Mouse (Mus musculus) CH12.LX (cell line): Measurements from ENCODE around the gene Rhoq. TPM values are rescaled to one million over a fixed set of nuclear protein-coding genes. Genes with fewer than 3 reads are reported as not detected.

Experiments
- DNase-seq: peaks from one replicate; pipeline ENCODE4 v3.0.0-alpha.2; 2013; ENCODE audit errors: extremely low read depth
- H3K27ac ChIP-seq: 2 replicates; pipeline ENCODE4 v1.5.1; 2012; ENCODE audit warnings: low read depth, mild to moderate bottlenecking, control low read depth, moderate library complexity; ENCODE audit not compliant: insufficient read depth
- H3K27me3 ChIP-seq: replicated peaks from 2 replicates; pipeline ENCODE3; 2012; ENCODE audit warnings: inconsistent platforms
- H3K36me3 ChIP-seq, 2 experiments: replicated peaks in 1 of 2; 2 replicates each; pipeline versions ENCODE3 to v1.6.1; 2012; ENCODE audit warnings: inconsistent platforms in 1 of 2, low read length in 1 of 2, mild to moderate bottlenecking in 1 of 2, mixed read lengths in 1 of 2, moderate library complexity in 1 of 2; ENCODE audit not compliant: control insufficient read depth in 1 of 2, insufficient read depth in 1 of 2
- H3K4me1 ChIP-seq, 2 experiments: 2 replicates each; pipeline ENCODE4 v1.6.1; 2012; ENCODE audit warnings: inconsistent platforms in 1 of 2, moderate library complexity in 1 of 2; ENCODE audit not compliant: insufficient read depth in 2 of 2, control insufficient read depth in 1 of 2
- H3K4me2 ChIP-seq: 2 replicates; pipeline ENCODE4 v1.6.1; 2012; ENCODE audit warnings: low read depth, mild to moderate bottlenecking, control low read depth; ENCODE audit not compliant: poor library complexity, insufficient read depth, severe bottlenecking
- H3K4me3 ChIP-seq, 3 experiments: fragments of 150-350 bp in 1 of 3; sonication (generic) in 1 of 3; replicated peaks in 1 of 3; 2 replicates each; pipeline versions ENCODE3 to v1.5.1; 2011 to 2012; ENCODE audit warnings: low read depth in 2 of 3, low read length in 2 of 3, mild to moderate bottlenecking in 2 of 3, moderate library complexity in 2 of 3, control low read depth in 1 of 3, improper control_type of control experiment in 1 of 3, inconsistent platforms in 1 of 3, mixed read lengths in 1 of 3; ENCODE audit not compliant: poor library complexity in 1 of 3
- H3K79me2 ChIP-seq: replicated peaks from 2 replicates; pipeline ENCODE4 v1.6.1; 2012; ENCODE audit warnings: mild to moderate bottlenecking, moderate library complexity; ENCODE audit not compliant: control insufficient read depth, poor library complexity, insufficient read depth, severe bottlenecking; ENCODE audit errors: extremely low read depth
- H3K9ac ChIP-seq: 2 replicates; pipeline ENCODE4 v1.6.1; 2012; ENCODE audit warnings: low read depth, mild to moderate bottlenecking, control low read depth, moderate library complexity; ENCODE audit not compliant: insufficient read depth
- H3K9me3 ChIP-seq: replicated peaks from 2 replicates; pipeline ENCODE3; 2012; ENCODE audit warnings: low read length, inconsistent platforms, mixed read lengths
- BHLHE40 ChIP-seq: IDR thresholded peaks from 2 replicates; pipeline ENCODE4 v1.6.1; 2011; ENCODE audit warnings: mild to moderate bottlenecking, low read depth, low read length, improper control_type of control experiment
- CHD1 ChIP-seq: IDR thresholded peaks from 2 replicates; pipeline ENCODE4 v1.6.1; 2012; ENCODE audit warnings: low read depth, low read length, improper control_type of control experiment, inconsistent platforms
- CHD2 ChIP-seq: IDR thresholded peaks from 2 replicates; pipeline ENCODE4 v1.6.1; 2011; ENCODE audit warnings: low read length, improper control_type of control experiment
- CTCF ChIP-seq, 2 experiments: IDR thresholded peaks in 1 of 2; conservative IDR thresholded peaks in 1 of 2; 2 replicates each; pipeline ENCODE4 v1.5.1; 2011 to 2012; ENCODE audit warnings: low read depth in 2 of 2, low read length in 2 of 2, improper control_type of control experiment in 1 of 2, inconsistent platforms in 1 of 2, mild to moderate bottlenecking in 1 of 2, moderate library complexity in 1 of 2
- E2F4 ChIP-seq: IDR thresholded peaks from 2 replicates; pipeline ENCODE4 v1.6.1; 2011; ENCODE audit warnings: low read depth, low read length, improper control_type of control experiment; ENCODE audit not compliant: insufficient replicate concordance
- ELF1 ChIP-seq: IDR thresholded peaks from 2 replicates; pipeline ENCODE4 v1.6.1; 2014; ENCODE audit warnings: low read depth, mild to moderate bottlenecking, inconsistent platforms, low read length, improper control_type of control experiment
- EP300 ChIP-seq: IDR thresholded peaks from 2 replicates; pipeline ENCODE4 v1.6.1; 2011; ENCODE audit warnings: low read length, improper control_type of control experiment
- ETS1 ChIP-seq: conservative IDR thresholded peaks from 2 replicates; pipeline ENCODE4 v1.6.1; 2012; ENCODE audit warnings: low read depth, mild to moderate bottlenecking, inconsistent platforms, low read length, improper control_type of control experiment, moderate library complexity
- GABPA ChIP-seq: IDR thresholded peaks from 2 replicates; pipeline ENCODE4 v1.6.1; 2012; ENCODE audit warnings: low read depth, low read length, improper control_type of control experiment, inconsistent platforms; ENCODE audit not compliant: insufficient replicate concordance
- HCFC1 ChIP-seq: IDR thresholded peaks from 2 replicates; pipeline ENCODE4 v1.6.1; 2012; ENCODE audit warnings: low read depth, mild to moderate bottlenecking, inconsistent platforms, low read length, improper control_type of control experiment
- IRF4 ChIP-seq: IDR thresholded peaks from 2 replicates; pipeline ENCODE4 v1.6.1; 2014; ENCODE audit warnings: low read depth, mild to moderate bottlenecking, inconsistent platforms, low read length, improper control_type of control experiment
- JUN ChIP-seq: IDR thresholded peaks from 2 replicates; pipeline ENCODE4 v1.6.1; 2011; ENCODE audit warnings: low read depth, mild to moderate bottlenecking, low read length, improper control_type of control experiment, moderate library complexity; ENCODE audit not compliant: insufficient read depth
- JUND ChIP-seq: conservative IDR thresholded peaks from 2 replicates; pipeline ENCODE4 v1.6.1; 2011; ENCODE audit warnings: low read depth, low read length, improper control_type of control experiment
- KAT2A ChIP-seq: IDR thresholded peaks from 2 replicates; pipeline ENCODE4 v1.6.1; 2012; ENCODE audit warnings: low read length, improper control_type of control experiment, inconsistent platforms; ENCODE audit not compliant: insufficient replicate concordance
- MAFK ChIP-seq: IDR thresholded peaks from 2 replicates; pipeline ENCODE4 v1.6.1; 2011; ENCODE audit warnings: low read length, improper control_type of control experiment; ENCODE audit not compliant: insufficient replicate concordance
- MAX ChIP-seq: IDR thresholded peaks from 2 replicates; pipeline ENCODE4 v1.6.1; 2011; ENCODE audit warnings: low read length, improper control_type of control experiment
- MAZ ChIP-seq: IDR thresholded peaks from 2 replicates; pipeline ENCODE4 v1.6.1; 2012; ENCODE audit warnings: low read depth, mild to moderate bottlenecking, inconsistent platforms, low read length, improper control_type of control experiment, moderate library complexity
- MEF2A ChIP-seq: IDR thresholded peaks from 2 replicates; pipeline ENCODE4 v1.6.1; 2014; ENCODE audit warnings: low read depth, mild to moderate bottlenecking, inconsistent platforms, low read length, improper control_type of control experiment, borderline replicate concordance
- MXI1 ChIP-seq: IDR thresholded peaks from 2 replicates; pipeline ENCODE4 v1.6.1; 2011; ENCODE audit warnings: mild to moderate bottlenecking, low read depth, low read length, improper control_type of control experiment
- MYC ChIP-seq: IDR thresholded peaks from 2 replicates; pipeline ENCODE4 v1.6.1; 2011; ENCODE audit warnings: low read depth, mild to moderate bottlenecking, improper control_type of control experiment, low read length
- NELFE ChIP-seq: IDR thresholded peaks from 2 replicates; pipeline ENCODE4 v1.6.1; 2011; ENCODE audit warnings: low read depth, low read length, improper control_type of control experiment
- NRF1 ChIP-seq: IDR thresholded peaks from 2 replicates; pipeline ENCODE4 v1.6.1; 2014; ENCODE audit warnings: low read depth, mild to moderate bottlenecking, inconsistent platforms, low read length, improper control_type of control experiment, moderate library complexity
- PAX5 ChIP-seq: IDR thresholded peaks from 2 replicates; pipeline ENCODE4 v1.6.1; 2012; ENCODE audit warnings: low read length, inconsistent platforms, mixed read lengths
- POLR2A ChIP-seq: IDR thresholded peaks from 2 replicates; pipeline ENCODE4 v1.6.1; 2011; ENCODE audit warnings: low read depth, mild to moderate bottlenecking, improper control_type of control experiment, low read length
- POLR2AphosphoS2 ChIP-seq: IDR thresholded peaks from 2 replicates; pipeline ENCODE4 v1.6.1; 2011; ENCODE audit warnings: low read depth, low read length, improper control_type of control experiment
- RAD21 ChIP-seq: IDR thresholded peaks from 2 replicates; pipeline ENCODE4 v1.6.1; 2011; ENCODE audit warnings: low read depth, mild to moderate bottlenecking, low read length, improper control_type of control experiment, moderate library complexity
- RCOR1 ChIP-seq: conservative IDR thresholded peaks from 2 replicates; pipeline ENCODE4 v1.6.1; 2012; ENCODE audit warnings: low read depth, mild to moderate bottlenecking, inconsistent platforms, low read length, improper control_type of control experiment
- SIN3A ChIP-seq: IDR thresholded peaks from 2 replicates; pipeline ENCODE4 v1.6.1; 2012; ENCODE audit warnings: low read length, improper control_type of control experiment, inconsistent platforms
- SMC3 ChIP-seq: IDR thresholded peaks from 2 replicates; pipeline ENCODE4 v1.6.1; 2011; ENCODE audit warnings: low read depth, low read length, improper control_type of control experiment
- TBP ChIP-seq: conservative IDR thresholded peaks from 2 replicates; pipeline ENCODE4 v1.6.1; 2011; ENCODE audit warnings: low read depth, low read length, improper control_type of control experiment
- TCF12 ChIP-seq: IDR thresholded peaks from 2 replicates; pipeline ENCODE4 v1.6.1; 2014; ENCODE audit warnings: low read depth, mild to moderate bottlenecking, inconsistent platforms, low read length, improper control_type of control experiment
- UBTF ChIP-seq: IDR thresholded peaks from 2 replicates; pipeline ENCODE4 v1.6.1; 2012; ENCODE audit warnings: low read depth, mild to moderate bottlenecking, inconsistent platforms, low read length, improper control_type of control experiment, moderate library complexity
- USF1 ChIP-seq: IDR thresholded peaks from 2 replicates; pipeline ENCODE4 v1.6.1; 2014; ENCODE audit warnings: low read depth, mild to moderate bottlenecking, inconsistent platforms, low read length, improper control_type of control experiment
- USF2 ChIP-seq: conservative IDR thresholded peaks from 2 replicates; pipeline ENCODE4 v1.6.1; 2011; ENCODE audit warnings: low read depth, low read length, improper control_type of control experiment
- ZC3H11A ChIP-seq: IDR thresholded peaks from 2 replicates; pipeline ENCODE4 v1.6.1; 2012; ENCODE audit warnings: low read depth, mild to moderate bottlenecking, inconsistent platforms, low read length, improper control_type of control experiment
- ZKSCAN1 ChIP-seq: IDR thresholded peaks from 2 replicates; pipeline ENCODE4 v1.6.1; 2012; ENCODE audit warnings: low read depth, inconsistent platforms, low read length, improper control_type of control experiment, borderline replicate concordance
- ZMIZ1 ChIP-seq: IDR thresholded peaks from 2 replicates; pipeline ENCODE4 v1.6.1; 2012; ENCODE audit warnings: low read depth, mild to moderate bottlenecking, inconsistent platforms, low read length, improper control_type of control experiment
- ZNF384 ChIP-seq: IDR thresholded peaks from 2 replicates; pipeline ENCODE4 v1.6.1; 2012; ENCODE audit warnings: low read depth, low read length, improper control_type of control experiment, inconsistent platforms
- dilution Hi-C: fragments of 300-500 bp; cut with MboI; formaldehyde crosslinking; loops from 2 replicates; pipeline ENCODE4 v1.14.3; 2020; ENCODE audit warnings: low sequenced_read_pairs; ENCODE audit not compliant: extremely low pct_unique_long_range_greater_than_20kb, extremely low pct_ligation_motif_present
- in situ Hi-C: fragments of 300-500 bp; cut with MboI; formaldehyde crosslinking; loops from 3 replicates; pipeline ENCODE4 v1.14.3; 2019; ENCODE audit warnings: low sequenced_read_pairs, low pct_ligation_motif_present, low pct_unique_long_range_greater_than_20kb, mixed read lengths
- polyA plus RNA-seq: library from polyadenylated mRNA; unstranded; fragments of >175 nt; gene quantifications from 2 replicates; pipeline ENCODE4 v1.2.1, GENCODE M21; 2012; ENCODE audit warnings: low read depth; ENCODE audit not compliant: insufficient read length
- total RNA-seq, 2 experiments: library from RNA; depleted of rRNA; stranded (reverse); fragments of 300-350 nt in 1 of 2; fragments of >200 nt in 1 of 2; gene quantifications; 2 replicates each; pipeline ENCODE4 v1.2.3; 2012 to 2014

Gene Rhoq
- total and polyA plus RNA-seq, 3 experiments, result 18.8 to 24.4 (median 23.2) TPM

DNA sequence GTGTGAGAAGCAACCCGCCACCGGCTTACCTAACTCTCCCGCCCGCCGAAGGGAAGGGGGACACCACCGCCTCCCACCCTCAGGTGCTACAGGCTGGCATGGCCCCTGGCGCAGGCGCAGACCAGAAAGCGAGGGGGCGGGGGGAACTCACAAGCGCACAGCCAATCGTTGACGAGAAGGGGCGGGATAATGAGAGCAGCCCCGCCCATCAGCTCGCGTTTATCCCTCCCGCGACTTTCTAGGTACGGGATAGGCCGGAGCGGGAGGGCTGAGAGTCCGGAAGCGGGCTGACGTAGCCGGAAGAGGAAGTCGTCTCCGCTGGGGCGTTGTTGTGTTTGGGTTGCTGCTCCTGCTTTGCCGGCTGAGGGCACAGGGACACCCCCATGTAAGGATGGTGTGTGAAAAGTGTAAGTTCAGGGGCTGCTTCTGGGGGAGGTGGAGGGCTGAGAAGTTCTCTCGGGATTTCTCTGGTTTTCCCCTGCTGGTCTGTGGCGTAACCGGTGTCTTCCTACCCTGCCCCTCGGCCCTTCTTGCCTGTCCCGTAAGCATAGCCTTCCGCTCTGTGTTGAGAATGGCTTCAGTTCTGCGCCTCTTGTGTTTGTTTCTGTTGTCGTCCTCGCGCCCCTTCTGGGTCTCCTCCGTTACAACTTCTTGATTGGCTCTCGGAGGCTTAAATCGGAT lies 62.5 kb downstream of the Rhoq start, which contains the start of the genes Pigf and Cript:
Gene Pigf (minus strand): TSS at position 138 of the 681 bp plus-strand sequence.
Gene Cript (plus strand): TSS at position 282 of the 681 bp plus-strand sequence.
- peaks cover 16 to 31% of the 10 kb centered on the region in 2 experiments for H3K36me3 ChIP-seq
- dilution Hi-C loops (no loop called here), in situ Hi-C loops (loop anchor here (25.0 kb wide), 1 partner anchor 538 kb away; no protein-coding TSS in a partner anchor)
- H3K9ac ChIP-seq, result peak within 1 kb of the TSS; percentile 66
- H3K4me3 ChIP-seq, result peak within 1 kb of the TSS; percentile 72 to 91 (median 84)
- peak within 1 kb of the TSS; percentile 11 for H3K27ac ChIP-seq
- H3K4me1 ChIP-seq, result peaks cover 5 to 19% of the 10 kb centered on the region in 2 experiments
- no peaks in the 10 kb centered on the region for H3K27me3 ChIP-seq
- H3K79me2 ChIP-seq, result peaks cover 28% of the 10 kb centered on the region
- peak; percentile 99 for DNase-seq
- H3K4me2 ChIP-seq, result peak within 1 kb of the TSS; percentile 93
- TF ChIP-seq USF2 (no peak), ELF1 (peak; percentile 99), MAFK (no peak), BHLHE40 (0 out of 2 replicates have a peak, but pooled peaks have one; percentile 29), ETS1 (peak; percentile 78), MAZ (peak; percentile 91), ZKSCAN1 (no peak), TBP (0 out of 2 replicates have a peak, but pooled peaks have one; percentile 44), MYC (0 out of 2 replicates have a peak, but pooled peaks have one; percentile 35), ZMIZ1 (peak; percentile 33; the same call in 1 of the 2 replicates), RCOR1 (no peak; the same call in 1 of the 2 replicates), RAD21 (no peak), PAX5 (no peak), JUN (no peak), NRF1 (peak; percentile 91), TCF12 (peak; percentile 77; the same call in 1 of the 2 replicates), USF1 (no peak), E2F4 (peak; percentile 61; the same call in 1 of the 2 replicates), IRF4 (peak; percentile 18; the same call in 1 of the 2 replicates), SMC3 (0 out of 2 replicates have a peak, but pooled peaks have one; percentile 8), GABPA (no peak), ZC3H11A (no peak), CHD1 (peak; percentile 66; the same call in 1 of the 2 replicates), SIN3A (peak; percentile 99), POLR2A (peak; percentile 88), MAX (peak; percentile 57), HCFC1 (peak; percentile 86), ZNF384 (no peak), KAT2A (peak; percentile 78; the same call in 1 of the 2 replicates), NELFE (peak; percentile 68), CTCF (conservative IDR thresholded peaks at IDR 0.05 in 1 of 2, IDR thresholded peaks at IDR 0.05 in 1 of 2; ENCODE audit: low read depth in 2 of 2, low read length in 2 of 2) (no peak), MEF2A (peak; percentile 36), CHD2 (no peak; the same call in 1 of the 2 replicates), MXI1 (peak; percentile 93; the same call in 1 of the 2 replicates), POLR2AphosphoS2 (no peak; the same call in 1 of the 2 replicates), JUND (no peak), EP300 (peak; percentile 36; the same call in 1 of the 2 replicates), UBTF (no peak)
- TF ChIP-seq, all 38 proteins: peak for 22
- peaks cover 4% of the 10 kb centered on the region for H3K9me3 ChIP-seq
